Comparison of ENCODE assay signal across 8 mouse cellular contexts in genomic region chr19:7528639-7529428, GRCm38 (mm10). TPM values are rescaled to one million over a fixed set of nuclear protein-coding genes. Genes with fewer than 3 reads are reported as not detected.
A peak's percentile ranks its signal among the peaks of the same experiment; 100 is the strongest.
DNase-seq lines count a peak whose midpoint lies in the region; ATAC-seq and TF ChIP-seq lines count a peak whose summit lies in the region.

No protein-coding gene starts in this region.

- no peak overlapping the region for H3ac ChIP-seq in C2C12 (ENCODE audit: control insufficient read depth, insufficient read length, low read depth)

- H3K9me3 ChIP-seq in liver, embryonic 13.5 days (replicated peaks) = no peaks in the 10 kb centered on the region
- no peaks in the 10 kb centered on the region for H3K9me3 ChIP-seq in neural tube, embryonic 13.5 days

- H3K79me3 ChIP-seq in C2C12 (ENCODE audit: low read depth) = no peaks in the 10 kb centered on the region

- H3K79me2 ChIP-seq in C2C12 (ENCODE audit: control insufficient read depth, insufficient read depth) = no peaks in the 10 kb centered on the region

- no peak overlapping the region for H3K27ac ChIP-seq in liver, embryonic 13.5 days
- no peak overlapping the region for H3K27ac ChIP-seq in neural tube, embryonic 13.5 days (replicated peaks)

- H3K27me3 ChIP-seq in C2C12 (ENCODE audit: control insufficient read depth, insufficient read depth, insufficient read length) = no peaks in the 10 kb centered on the region
- no peaks in the 10 kb centered on the region for H3K27me3 ChIP-seq in liver, embryonic 13.5 days
- no peaks in the 10 kb centered on the region for H3K27me3 ChIP-seq in neural tube, embryonic 13.5 days

- peak; percentile 69 for ATAC-seq in granulocyte monocyte progenitor cell, adult 5-6 weeks (replicated peaks; ENCODE audit: poor library complexity, severe bottlenecking)
- peak; percentile 41; the same call in 1 of the 2 replicates for ATAC-seq in liver, embryonic 13.5 days (ENCODE audit: low read depth)
- peak; percentile 79 for ATAC-seq in neural tube, embryonic 13.5 days (ENCODE audit: low read depth)

- WGBS in liver, embryonic 13.5 days (ENCODE audit: insufficient replicate concordance) = 60% methylated on average over 7 of the region's 7 CpGs
- WGBS in neural tube, embryonic 13.5 days = 58% methylated on average over 7 of the region's 7 CpGs

- no peak overlapping the region for H3K9ac ChIP-seq in liver, embryonic 13.5 days
- H3K9ac ChIP-seq in neural tube, embryonic 13.5 days = no peak overlapping the region

- H3K4me1 ChIP-seq in liver, embryonic 13.5 days (replicated peaks) = no peaks in the 10 kb centered on the region
- peaks cover 5% of the 10 kb centered on the region for H3K4me1 ChIP-seq in neural tube, embryonic 13.5 days (replicated peaks)

- H3K36me3 ChIP-seq in C2C12 (ENCODE audit: control insufficient read depth, insufficient read depth) = peaks cover 75% of the 10 kb centered on the region
- peaks cover 54% of the 10 kb centered on the region for H3K36me3 ChIP-seq in liver, embryonic 13.5 days
- peaks cover 38% of the 10 kb centered on the region for H3K36me3 ChIP-seq in neural tube, embryonic 13.5 days

- peak; percentile 84 for DNase-seq in adipocyte (ENCODE audit: low spot score)
- DNase-seq in embryo, embryonic 11 days = peak; percentile 75
- DNase-seq in kidney, postnatal 36 days = peak; percentile 25 to 79
- peak; percentile 30 for DNase-seq in liver, embryonic 13.5 days
- DNase-seq in thymus, postnatal 0 days (ENCODE audit: low spot score) = peak; percentile 54

- no peak overlapping the region for H3K4me2 ChIP-seq in liver, embryonic 13.5 days
- H3K4me2 ChIP-seq in neural tube, embryonic 13.5 days = no peak overlapping the region

- TF ChIP-seq CTCF in C2C12 (IDR thresholded peaks at IDR 0.05; ENCODE audit: control insufficient read depth, insufficient read depth, insufficient read length) = peak; percentile 4

- no peak overlapping the region for H3K4me3 ChIP-seq in C2C12 (ENCODE audit: insufficient read depth, poor library complexity, severe bottlenecking)
- H3K4me3 ChIP-seq in liver, embryonic 13.5 days (replicated peaks) = no peak overlapping the region
- no peak overlapping the region for H3K4me3 ChIP-seq in neural tube, embryonic 13.5 days

TF ChIP-seq in C2C12, 6 proteins besides CTCF, POLR2A, EP300 and RAD21:
- TF ChIP-seq USF1 (IDR thresholded peaks at IDR 0.05; ENCODE audit: low read depth) (no peak), CEBPB (IDR thresholded peaks at IDR 0.05; ENCODE audit: low read depth) (no peak), MYOD1 (IDR thresholded peaks at IDR 0.05; ENCODE audit: control insufficient read depth, insufficient read length, low read depth) (no peak), MYOG (IDR thresholded peaks at IDR 0.05; ENCODE audit: control insufficient read depth, extremely low read depth, insufficient read length) (no peak), FOSL1 (IDR thresholded peaks at IDR 0.05; ENCODE audit: insufficient read depth, low read length, poor library complexity, severe bottlenecking) (no peak), MAX (IDR thresholded peaks at IDR 0.05) (no peak)

RNA-seq across cellular contexts. Expression of gene Pla2g16, which starts 28.4 kb away (rescaled TPM):
- 17.2 TPM for polyA plus RNA-seq in C2C12 (2012; fragmentation: generic; extraction: Trizol)
- 5.9 and 6.4 TPM in 2 replicates for total RNA-seq in granulocyte monocyte progenitor cell, adult 5-6 weeks (2014; fragmentation: Nextera tagmentation)
- 8.4 and 9.1 TPM in 2 replicates for total RNA-seq in granulocyte monocyte progenitor cell, adult 5-6 weeks (2017)
- polyA plus RNA-seq in liver, embryonic 13.5 days (2015; fragmentation: Nextera tagmentation; extraction: Ambion mirVana) = 24.6 and 27.1 TPM in 2 replicates
- 2.9 and 4.8 TPM in 2 replicates for polyA plus RNA-seq in neural tube, embryonic 13.5 days (2015; fragmentation: Nextera tagmentation; extraction: Ambion mirVana)
- 27.1 and 28.4 TPM in 2 replicates for polyA plus RNA-seq in thymus, postnatal 0 days (2015; fragmentation: Nextera tagmentation; extraction: Ambion mirVana)

RNA-seq across cellular contexts. Expression of gene Atl3, which starts 35.0 kb away (rescaled TPM):
- 16.0 TPM for polyA plus RNA-seq in C2C12 (2012; fragmentation: generic; extraction: Trizol)
- total RNA-seq in granulocyte monocyte progenitor cell, adult 5-6 weeks (2014; fragmentation: Nextera tagmentation) = 47.9 and 50.2 TPM in 2 replicates
- 49.0 and 52.6 TPM in 2 replicates for total RNA-seq in granulocyte monocyte progenitor cell, adult 5-6 weeks (2017)
- polyA plus RNA-seq in liver, embryonic 13.5 days (2015; fragmentation: Nextera tagmentation; extraction: Ambion mirVana) = 6.9 and 7.0 TPM in 2 replicates
- 6.8 and 6.9 TPM in 2 replicates for polyA plus RNA-seq in neural tube, embryonic 13.5 days (2015; fragmentation: Nextera tagmentation; extraction: Ambion mirVana)
- polyA plus RNA-seq in thymus, postnatal 0 days (2015; fragmentation: Nextera tagmentation; extraction: Ambion mirVana) = 14.0 and 14.6 TPM in 2 replicates

RNA-seq across cellular contexts. Expression of gene Rtn3, which starts 45.8 kb away (rescaled TPM):
- polyA plus RNA-seq in C2C12 (2012; fragmentation: generic; extraction: Trizol) = 71.7 TPM
- total RNA-seq in granulocyte monocyte progenitor cell, adult 5-6 weeks (2014; fragmentation: Nextera tagmentation) = 166 and 193 TPM in 2 replicates
- 80.4 and 94.7 TPM in 2 replicates for total RNA-seq in granulocyte monocyte progenitor cell, adult 5-6 weeks (2017)
- 67.5 and 73.5 TPM in 2 replicates for polyA plus RNA-seq in liver, embryonic 13.5 days (2015; fragmentation: Nextera tagmentation; extraction: Ambion mirVana)
- polyA plus RNA-seq in neural tube, embryonic 13.5 days (2015; fragmentation: Nextera tagmentation; extraction: Ambion mirVana) = 518 and 529 TPM in 2 replicates
- 192 and 207 TPM in 2 replicates for polyA plus RNA-seq in thymus, postnatal 0 days (2015; fragmentation: Nextera tagmentation; extraction: Ambion mirVana)

Comparison
In these comparisons a context has a peak if more than half of its experiments do, and no peak if none do; other contexts are left out.
1. DNase-seq: peak in every context shown above with its lines; median percentile 84 in adipocyte; 75 in embryo, embryonic 11 days; 54 in thymus, postnatal 0 days; 52 in kidney, postnatal 36 days; 30 in liver, embryonic 13.5 days.